Mouse (Mus musculus) heart, embryonic 11.5 days (tissue): ENCODE measurements around the gene Asb17. TPM values are rescaled to one million over a fixed set of nuclear protein-coding genes. Genes with fewer than 3 reads are reported as not detected.
A peak's percentile ranks its signal among the peaks of the same experiment; 100 is the strongest.

Experiments
- ATAC-seq: fragments of 200-750 bp; cut with Nextera tagmentation; replicated peaks from 2 replicates; pipeline ENCODE4 v1.8.0; 2017; ENCODE audit warnings: moderate library complexity; ENCODE audit not compliant: insufficient number of reproducible peaks, low FRiP score, low TSS enrichment
- H3K27ac ChIP-seq: fragments of 300-500 bp; sonication (generic); 2 replicates; pipeline ENCODE4 v1.5.1; 2014; ENCODE audit warnings: mild to moderate bottlenecking, low read depth, low read length
- H3K27me3 ChIP-seq: fragments of 300-500 bp; sonication (generic); 2 replicates; pipeline ENCODE4 v1.6.1; 2014; ENCODE audit warnings: mild to moderate bottlenecking, low read length, mixed read lengths; ENCODE audit not compliant: control insufficient read depth, insufficient read depth
- H3K36me3 ChIP-seq: fragments of 300-500 bp; sonication (generic); 2 replicates; pipeline ENCODE4 v1.6.1; 2014; ENCODE audit warnings: mild to moderate bottlenecking, low read length, moderate library complexity, mixed read lengths; ENCODE audit not compliant: control insufficient read depth, insufficient read depth
- H3K4me1 ChIP-seq: fragments of 300-500 bp; sonication (generic); 2 replicates; pipeline ENCODE4 v1.6.1; 2014; ENCODE audit warnings: low read length; ENCODE audit not compliant: control insufficient read depth, insufficient read depth
- H3K4me2 ChIP-seq: fragments of 300-500 bp; sonication (generic); 2 replicates; pipeline ENCODE4 v1.6.1; 2014; ENCODE audit warnings: mild to moderate bottlenecking, moderate library complexity
- H3K4me3 ChIP-seq: fragments of 300-500 bp; sonication (generic); 2 replicates; pipeline ENCODE4 v1.5.1; 2014; ENCODE audit warnings: low read depth, low read length
- H3K9ac ChIP-seq: fragments of 300-500 bp; sonication (generic); 2 replicates; pipeline ENCODE4 v1.6.1; 2014; ENCODE audit warnings: mild to moderate bottlenecking, low read depth, low read length, moderate library complexity
- H3K9me3 ChIP-seq: fragments of 300-500 bp; sonication (generic); replicated peaks from 2 replicates; pipeline ENCODE4 v1.6.1; 2016; ENCODE audit warnings: low read length; ENCODE audit not compliant: control insufficient read depth
- WGBS: fragments of 180-500 bp; shearing (Covaris S2); extraction: QIAGEN DNeasy Blood & Tissue Kit; methylation state at CpG from one replicate; pipeline ENCODE4 v1.1.7; 2014; ENCODE audit not compliant: insufficient replicate concordance; 5-methylcytosine and 5-hydroxymethylcytosine counted together
- polyA plus RNA-seq: library from polyadenylated mRNA; unstranded; fragments of >200 nt; fragmentation: Nextera tagmentation; extraction: Ambion mirVana; gene quantifications from 2 replicates; pipeline ENCODE4 v1.2.1, GENCODE M21; 2014

The Asb17 gene
- polyA plus RNA-seq, 1 experiment from 2014 or later: 2.7 TPM

- Histone ChIP-seq H3K27ac (no peak overlapping the region), H3K4me3 (no peak overlapping the region), H3K4me2 (no peak overlapping the region), H3K9ac (no peak overlapping the region), H3K27me3 (no peaks in the 10 kb centered on the region), H3K36me3 (no peaks in the 10 kb centered on the region), H3K9me3 (no peaks in the 10 kb centered on the region), H3K4me1 (peaks cover 2% of the 10 kb centered on the region; the same call in 1 of the 2 replicates)
- no peak for ATAC-seq
- 80% methylated on average over 3 of the region's 3 CpGs for WGBS
Observed at GRCm38 (mm10) chr3:153836316-153836715, 7.7 kb upstream of the Asb17 start.

- no peaks in the 10 kb centered on the region for H3K9me3 ChIP-seq
- no peak overlapping the region for H3K9ac ChIP-seq
- no peak overlapping the region for H3K27ac ChIP-seq
- H3K4me3 ChIP-seq: no peak overlapping the region
- H3K27me3 ChIP-seq: no peaks in the 10 kb centered on the region
- H3K4me2 ChIP-seq: no peak overlapping the region
- H3K36me3 ChIP-seq: no peaks in the 10 kb centered on the region
- WGBS: 51% methylated on average over 4 of the region's 4 CpGs
- no peak for ATAC-seq
- 0 out of 2 replicates have a peak, but pooled peaks cover 2% of the 10 kb centered on the region for H3K4me1 ChIP-seq
Observed at GRCm38 (mm10) chr3:153837593-153837992, 6.4 kb upstream of the Asb17 start.

- H3K9me3 ChIP-seq: no peaks in the 10 kb centered on the region
- no peak overlapping the region for H3K27ac ChIP-seq
- no peak overlapping the region for H3K9ac ChIP-seq
- ATAC-seq: no peak
- H3K27me3 ChIP-seq: peaks cover 8% of the 10 kb centered on the region
- H3K36me3 ChIP-seq: no peaks in the 10 kb centered on the region
- WGBS: 87% methylated on average over 9 of the region's 9 CpGs
- no peak overlapping the region for H3K4me2 ChIP-seq
- H3K4me3 ChIP-seq: no peak overlapping the region
- peaks cover 9% of the 10 kb centered on the region for H3K4me1 ChIP-seq
Observed at GRCm38 (mm10) chr3:153844757-153845156, 748 bp downstream of the Asb17 start.

DNA sequence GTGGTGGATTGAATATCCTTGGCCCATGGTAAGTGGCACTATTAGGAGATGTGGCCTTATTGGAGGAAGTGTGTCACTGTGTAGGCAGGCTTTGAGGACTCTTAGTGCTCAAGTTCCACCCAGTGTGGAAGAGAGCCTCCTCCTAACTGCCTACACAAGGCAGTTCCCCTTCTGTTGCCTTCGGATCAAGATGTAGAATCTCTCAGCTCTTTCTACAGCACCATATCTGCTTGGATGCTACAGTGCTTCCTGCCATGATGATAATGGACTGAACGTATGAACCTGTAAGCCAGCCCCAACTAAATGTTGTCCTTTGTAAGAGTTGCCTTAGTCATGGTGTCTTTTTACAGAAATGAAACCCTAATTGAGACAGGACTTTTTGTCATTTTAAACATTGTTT, 1.5 kb downstream of the Asb17 start:
- 73% methylated on average over 2 of the region's 2 CpGs for WGBS
- Histone ChIP-seq H3K27me3 (peaks cover 8% of the 10 kb centered on the region), H3K27ac (no peak overlapping the region), H3K9ac (no peak overlapping the region), H3K4me3 (no peak overlapping the region), H3K4me1 (peaks cover 11% of the 10 kb centered on the region), H3K4me2 (no peak overlapping the region), H3K36me3 (no peaks in the 10 kb centered on the region), H3K9me3 (no peaks in the 10 kb centered on the region)
- no peak for ATAC-seq

GRCm38 (mm10) chr3:153846109-153846508, 2.1 kb downstream of the Asb17 start:
- ATAC-seq: no peak
- 90% methylated on average over 4 of the region's 4 CpGs for WGBS

GRCm38 (mm10) chr3:153847207-153847733, 3.3 kb downstream of the Asb17 start:
- 40% methylated on average over 7 of the region's 7 CpGs for WGBS
- no peak overlapping the region for H3K27ac ChIP-seq
- ATAC-seq: no peak

More at GRCm38 (mm10) chr3:153846109-153846508, 2.1 kb downstream of the Asb17 start:
- Histone ChIP-seq H3K9me3 (no peaks in the 10 kb centered on the region), H3K36me3 (no peaks in the 10 kb centered on the region), H3K4me3 (no peak overlapping the region), H3K4me2 (no peak overlapping the region), H3K4me1 (peaks cover 11% of the 10 kb centered on the region), H3K27ac (no peak overlapping the region), H3K27me3 (peaks cover 8% of the 10 kb centered on the region), H3K9ac (no peak overlapping the region)

GRCm38 (mm10) chr3:153849368-153850015, 5.5 kb downstream of the Asb17 start:
- peak; percentile 82 for ATAC-seq
- 6% methylated on average over 5 of the region's 5 CpGs for WGBS

More at GRCm38 (mm10) chr3:153847207-153847733, 3.3 kb downstream of the Asb17 start:
- Histone ChIP-seq H3K27me3 (peaks cover 8% of the 10 kb centered on the region), H3K36me3 (no peaks in the 10 kb centered on the region), H3K4me1 (peaks cover 11% of the 10 kb centered on the region), H3K4me3 (no peak overlapping the region), H3K9ac (no peak overlapping the region), H3K4me2 (no peak overlapping the region), H3K9me3 (no peaks in the 10 kb centered on the region)

DNA sequence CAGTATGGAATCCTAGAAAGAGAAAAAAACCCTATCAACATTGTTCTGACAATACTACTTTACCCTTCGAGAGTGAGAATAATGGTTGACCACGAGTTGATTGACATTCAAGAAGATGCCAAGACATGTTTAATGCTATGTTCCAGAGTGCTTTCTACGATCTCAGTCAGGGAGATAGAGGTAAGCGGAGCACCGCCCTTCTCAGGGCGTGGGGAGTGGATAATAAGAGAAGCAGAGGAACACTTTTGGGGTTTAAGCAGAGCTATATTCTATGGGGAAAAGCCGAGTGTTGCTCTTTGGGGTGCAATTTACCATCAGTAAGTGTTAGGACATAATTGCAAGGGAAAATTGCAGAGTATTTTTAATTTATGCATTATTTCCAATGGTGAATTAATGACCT, 6.8 kb downstream of the Asb17 start:
- no peak overlapping the region for H3K4me3 ChIP-seq
- WGBS: 70% methylated on average over 7 of the region's 7 CpGs
- no peak overlapping the region for H3K4me2 ChIP-seq
- no peak overlapping the region for H3K9ac ChIP-seq
- no peak for ATAC-seq
- peaks cover 11% of the 10 kb centered on the region for H3K4me1 ChIP-seq
- H3K36me3 ChIP-seq: no peaks in the 10 kb centered on the region
- no peak overlapping the region for H3K27ac ChIP-seq
- H3K27me3 ChIP-seq: peaks cover 15% of the 10 kb centered on the region
- H3K9me3 ChIP-seq: no peaks in the 10 kb centered on the region

More at GRCm38 (mm10) chr3:153849368-153850015, 5.5 kb downstream of the Asb17 start:
- Histone ChIP-seq H3K36me3 (no peaks in the 10 kb centered on the region), H3K4me2 (peak overlapping the region; percentile 49), H3K4me3 (no peak overlapping the region), H3K27me3 (peaks cover 12% of the 10 kb centered on the region), H3K27ac (peak overlapping the region; percentile 42), H3K9ac (no peak overlapping the region), H3K4me1 (peaks cover 11% of the 10 kb centered on the region), H3K9me3 (no peaks in the 10 kb centered on the region)

- ATAC-seq: peak; percentile 91
- H3K27me3 ChIP-seq: peaks cover 16% of the 10 kb centered on the region
- no peak overlapping the region for H3K9ac ChIP-seq
- 39% methylated on average over 8 of the region's 8 CpGs for WGBS
- H3K9me3 ChIP-seq: no peaks in the 10 kb centered on the region
- H3K4me3 ChIP-seq: no peak overlapping the region
- H3K4me2 ChIP-seq: no peak overlapping the region
- H3K27ac ChIP-seq: peak overlapping the region; percentile 57; the same call in 1 of the 2 replicates
- H3K4me1 ChIP-seq: peaks cover 8% of the 10 kb centered on the region
- H3K36me3 ChIP-seq: no peaks in the 10 kb centered on the region
Observed at GRCm38 (mm10) chr3:153852266-153852665, 8.3 kb downstream of the Asb17 start.
